Mouse (Mus musculus) cerebellum, adult (tissue): ENCODE measurements around the gene Them7.

Source experiments
- ATAC-seq: cut with Nextera tagmentation; 2 replicates; pipeline ENCODE4 v1.9.2; 2017; ENCODE audit warnings: mild to moderate bottlenecking, moderate library complexity, mixed read lengths; ENCODE audit not compliant: insufficient number of reproducible peaks, low FRiP score, low TSS enrichment

Gene Them7

GRCm38 (mm10) chr2:105232386-105232785, 8.3 kb downstream of the Them7 start:
- no peak for ATAC-seq

DNA sequence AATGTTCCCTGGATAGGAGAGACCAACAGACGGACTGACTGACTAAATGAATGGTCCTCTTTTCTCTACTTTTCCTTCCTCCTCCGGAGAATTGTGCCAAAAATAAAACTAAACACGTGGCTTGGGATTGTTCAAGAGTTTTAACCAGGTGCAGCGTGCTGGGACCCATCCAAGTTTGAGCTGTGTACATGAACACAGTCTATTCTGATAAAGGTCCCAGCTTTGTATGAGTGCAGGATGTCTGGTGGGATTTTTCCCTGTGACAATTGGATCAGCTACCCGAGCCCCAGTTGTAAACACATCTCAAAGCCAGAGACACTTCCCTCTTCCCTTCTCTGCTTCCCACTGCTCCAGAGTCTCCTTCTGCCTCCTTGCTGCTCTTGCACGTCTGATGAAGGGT, 10.2 kb downstream of the Them7 start:
- ATAC-seq = no peak

GRCm38 (mm10) chr2:105235380-105236115, 11.4 kb downstream of the Them7 start:
- ATAC-seq = no peak

DNA sequence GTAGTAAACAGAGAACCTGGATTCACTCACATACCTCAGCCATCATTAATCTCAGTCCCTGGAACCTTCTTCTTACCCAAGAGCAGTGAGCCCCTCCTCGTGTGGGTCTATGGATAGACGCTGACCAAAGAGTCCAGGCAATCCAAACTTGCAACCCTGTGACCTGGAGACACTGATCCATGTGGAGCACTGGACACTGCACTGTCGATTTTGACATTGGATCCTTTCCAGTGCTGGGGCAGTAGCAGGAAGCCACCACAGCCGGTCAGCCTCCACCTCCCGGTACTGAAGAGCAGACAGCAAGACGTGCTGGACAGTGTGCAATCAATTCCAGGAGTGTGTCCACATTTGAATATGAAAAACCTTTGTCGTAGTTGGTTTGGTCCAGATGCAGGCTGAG, 13.3 kb downstream of the Them7 start:
- no peak for ATAC-seq

DNA sequence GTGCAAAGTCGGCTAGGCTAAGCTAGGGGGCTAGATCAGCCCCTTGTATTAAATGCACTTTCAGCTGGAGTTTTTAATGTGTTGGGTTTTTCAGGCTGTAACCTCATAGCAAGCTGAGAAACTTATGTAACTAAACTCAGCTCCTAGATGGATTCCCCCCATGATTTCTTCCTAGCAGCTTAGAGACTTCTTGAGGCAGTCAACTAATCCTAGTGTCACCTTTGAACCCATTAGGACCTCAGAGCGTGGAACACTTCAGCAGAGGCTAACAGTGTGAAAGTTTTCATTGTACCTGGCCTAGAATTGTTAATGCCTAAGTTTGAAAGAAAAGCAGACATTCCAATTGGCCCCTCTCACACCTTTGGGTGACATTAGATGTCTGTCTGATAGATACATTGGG, 13.7 kb downstream of the Them7 start:
- ATAC-seq = no peak

- peak; percentile 60; the same call in 1 of the 2 replicates for ATAC-seq
These were observed 14.7 kb downstream of the Them7 start for GRCm38 (mm10) chr2:105238775-105239174.

DNA sequence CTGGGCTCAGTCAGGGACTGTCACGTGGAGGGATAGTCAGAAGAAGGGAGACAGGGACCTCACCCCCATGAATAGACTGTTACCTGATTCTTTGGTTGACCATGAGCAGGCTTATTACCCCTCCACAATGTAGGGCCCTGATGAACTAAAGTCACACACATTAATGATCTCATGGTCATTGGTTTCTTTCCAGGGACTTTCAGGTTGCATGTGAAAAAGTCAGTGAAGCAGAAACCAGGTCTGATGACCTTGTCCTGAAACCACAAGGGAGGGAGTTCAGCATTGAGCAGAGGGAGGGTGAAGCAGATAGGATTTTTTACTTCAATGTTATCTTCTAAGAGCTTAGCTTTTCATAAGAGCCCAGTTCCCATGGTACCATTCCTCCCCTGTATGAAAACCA, 16.5 kb downstream of the Them7 start:
- ATAC-seq = no peak

DNA sequence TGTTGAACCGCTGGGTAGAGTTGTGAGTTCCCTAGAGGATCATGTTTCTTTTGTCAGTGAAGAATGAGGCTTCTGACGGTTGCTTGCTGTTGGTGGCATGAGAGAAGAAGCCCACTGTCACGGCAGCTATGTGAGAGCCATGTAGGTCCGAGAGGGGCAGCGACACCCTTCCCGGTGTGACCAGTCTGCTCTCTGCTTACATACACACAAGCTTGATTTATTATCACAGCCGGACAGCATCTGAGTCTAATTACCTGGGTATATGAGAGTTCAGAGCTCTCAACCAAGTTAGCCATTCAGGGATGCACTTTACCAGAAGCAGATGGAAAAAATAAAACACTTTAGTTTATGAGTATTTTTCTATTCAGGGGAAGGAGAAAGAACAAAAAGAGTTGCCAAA, 18.8 kb downstream of the Them7 start:
- ATAC-seq = no peak

GRCm38 (mm10) chr2:105244733-105245132, 20.6 kb downstream of the Them7 start:
- ATAC-seq = no peak; the same call in 1 of the 2 replicates

GRCm38 (mm10) chr2:105251978-105252377, 27.9 kb downstream of the Them7 start:
- ATAC-seq = no peak

DNA sequence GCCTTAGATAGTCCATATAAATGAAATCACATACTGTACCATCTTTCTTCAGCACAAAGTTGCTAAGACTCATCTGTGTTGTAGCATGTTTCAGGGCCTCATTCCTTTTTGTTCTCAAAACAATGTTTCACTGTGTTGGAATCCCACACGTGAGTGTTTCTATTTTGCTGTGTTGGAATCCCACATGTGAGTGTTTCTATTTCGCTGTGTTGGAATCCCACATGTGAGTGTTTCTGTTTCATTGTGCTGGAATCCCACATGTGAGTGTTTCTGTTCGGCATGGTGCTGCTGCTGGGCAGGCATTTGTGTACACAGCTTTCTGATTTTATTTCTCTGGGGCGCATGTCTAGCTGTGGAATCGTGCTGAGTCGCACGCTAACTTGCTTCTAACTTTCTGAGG, 28.7 kb downstream of the Them7 start:
- peak; percentile 84 for ATAC-seq

GRCm38 (mm10) chr2:105255457-105255856, 31.3 kb downstream of the Them7 start:
- ATAC-seq = no peak

DNA sequence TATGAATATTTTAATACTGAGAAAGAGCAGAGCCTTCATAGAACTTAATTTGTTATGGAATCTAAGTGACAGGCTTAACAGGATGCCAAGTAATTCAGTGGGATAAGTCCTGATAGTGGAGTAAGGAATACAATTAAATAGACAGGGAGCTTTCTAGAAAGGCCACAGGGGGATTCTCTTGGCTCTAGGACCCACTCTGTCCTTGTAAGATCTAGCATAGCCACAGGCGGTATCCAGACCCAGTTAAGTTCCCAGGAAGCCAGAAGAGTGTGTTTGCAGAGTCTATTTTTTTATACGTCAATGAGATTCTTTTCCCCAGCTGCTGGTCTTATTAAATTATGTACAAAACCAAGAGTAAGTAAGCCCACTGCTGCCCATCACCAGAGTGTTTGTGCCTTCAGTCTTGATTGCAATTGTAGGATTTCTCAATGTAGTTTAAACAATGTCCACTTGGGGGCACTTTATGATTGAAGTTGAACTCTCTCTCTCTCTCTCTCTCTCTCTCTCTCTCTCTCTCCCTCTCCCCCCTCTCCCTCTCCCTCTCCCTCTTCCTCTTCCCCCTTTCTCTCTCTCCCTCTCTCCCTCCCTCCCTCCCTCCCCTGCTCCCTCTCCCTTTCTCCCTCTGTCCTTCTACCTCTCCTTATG, 32.4 kb downstream of the Them7 start:
- no peak for ATAC-seq

DNA sequence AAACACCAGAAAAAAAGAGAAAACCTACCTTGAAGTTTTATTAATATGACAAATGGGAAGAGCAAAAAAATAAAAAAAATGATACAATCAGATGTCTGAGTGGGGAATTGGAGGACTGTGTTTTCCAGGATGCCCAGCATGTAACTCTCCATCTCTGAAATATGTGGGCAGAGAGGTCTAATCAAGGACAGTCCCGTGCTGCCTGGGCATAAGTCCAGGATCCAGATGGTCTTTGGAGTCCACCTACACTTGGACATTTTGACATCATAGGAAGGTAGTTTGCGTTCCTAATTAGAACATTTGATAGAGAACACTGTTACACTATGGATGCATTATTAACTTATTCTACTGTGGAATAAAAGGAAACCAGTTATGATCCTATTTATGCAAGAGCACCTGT, 33.3 kb downstream of the Them7 start:
- no peak for ATAC-seq

GRCm38 (mm10) chr2:105261335-105261734, 37.2 kb downstream of the Them7 start:
- no peak for ATAC-seq

- ATAC-seq = no peak
These were observed 39.1 kb downstream of the Them7 start for GRCm38 (mm10) chr2:105263219-105263618.

DNA sequence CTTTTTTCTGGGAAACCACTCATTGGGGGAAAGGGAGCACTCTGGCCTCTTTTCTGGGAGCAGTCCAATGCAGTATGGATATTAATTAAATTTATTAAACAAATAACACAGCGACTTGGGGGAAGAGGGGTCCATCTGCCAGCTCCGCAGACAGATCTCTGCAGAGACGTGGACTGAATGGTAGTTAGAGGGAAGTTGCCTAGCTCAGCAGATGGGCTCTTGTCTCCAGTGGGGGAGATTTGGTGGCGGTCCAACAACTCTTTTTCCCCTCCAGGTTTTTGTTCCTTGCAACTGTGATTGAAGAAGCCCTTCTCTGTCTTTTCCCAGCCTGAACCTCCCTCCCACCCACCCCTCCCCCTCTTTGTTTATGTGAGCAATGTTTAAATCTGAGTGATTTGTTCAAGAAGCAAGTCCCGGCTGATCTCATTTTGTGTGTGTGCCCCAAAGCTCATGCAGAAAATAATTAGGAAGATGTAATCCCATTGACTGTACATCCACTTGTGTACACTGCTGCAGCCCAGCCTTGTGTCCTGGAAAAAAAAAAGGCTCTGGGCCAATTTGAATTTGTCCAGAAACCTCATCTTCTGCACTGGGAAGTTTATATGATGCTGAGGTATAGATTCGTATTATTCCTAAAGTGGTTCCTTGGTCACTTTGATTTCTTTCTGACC, 58.4 kb downstream of the Them7 start:
- ATAC-seq = no peak

- no peak for ATAC-seq
These were observed 59.7 kb downstream of the Them7 start for GRCm38 (mm10) chr2:105283811-105284210.

DNA sequence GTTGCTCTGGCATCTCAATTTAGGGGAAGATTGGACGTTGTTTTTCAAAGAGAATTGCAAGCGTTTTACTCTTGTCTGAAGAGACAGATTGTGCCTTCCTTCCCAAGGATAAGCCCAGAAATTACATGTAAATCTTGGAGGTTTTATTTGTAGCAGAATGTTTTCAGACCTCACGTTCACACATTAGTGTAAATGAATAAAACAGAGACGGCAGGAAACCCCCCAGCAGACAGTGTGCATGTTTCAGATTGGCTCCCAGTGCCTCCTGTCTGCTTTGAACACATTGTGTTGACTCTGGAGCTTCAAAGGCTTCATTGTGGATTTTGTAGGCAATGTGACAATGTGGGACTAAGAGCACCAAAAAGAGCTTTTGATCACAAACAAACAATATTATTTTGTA, 60.7 kb downstream of the Them7 start:
- ATAC-seq = no peak

GRCm38 (mm10) chr2:105295823-105296222, 71.7 kb downstream of the Them7 start:
- no peak for ATAC-seq

- no peak for ATAC-seq
These were observed 74.8 kb downstream of the Them7 start for GRCm38 (mm10) chr2:105298888-105299287.

DNA sequence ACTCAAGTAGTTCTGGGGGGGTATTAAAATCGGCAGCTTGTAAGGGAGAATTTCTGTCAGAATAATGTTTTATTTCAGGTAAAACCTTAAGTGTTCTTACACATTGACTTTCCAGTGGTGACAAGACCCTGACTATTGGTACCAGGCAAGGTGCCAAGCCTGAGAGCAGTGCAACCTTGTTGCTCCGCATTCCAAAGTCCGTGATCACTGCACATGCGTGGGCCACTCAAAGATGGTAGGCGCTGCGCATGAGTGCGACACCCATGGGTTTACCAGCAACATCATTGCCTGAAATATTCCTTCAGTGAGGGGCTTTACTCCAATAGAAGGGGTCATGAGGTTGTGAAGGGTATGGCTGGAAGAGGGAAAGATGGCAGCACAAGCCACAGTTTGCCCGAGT, 77.0 kb downstream of the Them7 start:
- no peak for ATAC-seq
